Mouse (Mus musculus): Measurements from ENCODE around the gene Fam19a1. TPM values are rescaled to one million over a fixed set of nuclear protein-coding genes. Genes with fewer than 3 reads are reported as not detected.
A peak's percentile ranks its signal among the peaks of the same experiment; 100 is the strongest.

Fam19a1 gene
- total RNA-seq, 2 experiments from 2014 or later: 0.12 to 0.19 TPM

- DNase-seq: peak in 1 of 2 experiments; percentile 0
Observed at GRCm38 (mm10) chr6:96432397-96432796, 319.4 kb downstream of the Fam19a1 start.

GRCm38 (mm10) chr6:96433896-96434295, 320.9 kb downstream of the Fam19a1 start:
- DNase-seq: no peak
- intact Hi-C loops (cut with DNase I): no loop called here

More at GRCm38 (mm10) chr6:96432397-96432796, 319.4 kb downstream of the Fam19a1 start:
- intact Hi-C loops (cut with DNase I): no loop called here

GRCm38 (mm10) chr6:96435545-96435944, 322.6 kb downstream of the Fam19a1 start:
- DNase-seq: no peak
- intact Hi-C loops (cut with DNase I): no loop called here

GRCm38 (mm10) chr6:96437814-96438213, 324.9 kb downstream of the Fam19a1 start:
- DNase-seq: no peak
- intact Hi-C loops (cut with DNase I): no loop called here

- intact Hi-C loops (cut with DNase I): no loop called here
- DNase-seq: no peak
Observed at GRCm38 (mm10) chr6:96439419-96439818, 326.5 kb downstream of the Fam19a1 start.

GRCm38 (mm10) chr6:96441971-96442370, 329.0 kb downstream of the Fam19a1 start:
- intact Hi-C loops (cut with DNase I): no loop called here
- DNase-seq: no peak

GRCm38 (mm10) chr6:96447466-96447865, 334.5 kb downstream of the Fam19a1 start:
- no peak for DNase-seq
- intact Hi-C loops (cut with DNase I): no loop called here

GRCm38 (mm10) chr6:96456266-96456665, 343.3 kb downstream of the Fam19a1 start:
- no peak for DNase-seq
- intact Hi-C loops (cut with DNase I): no loop called here

DNA sequence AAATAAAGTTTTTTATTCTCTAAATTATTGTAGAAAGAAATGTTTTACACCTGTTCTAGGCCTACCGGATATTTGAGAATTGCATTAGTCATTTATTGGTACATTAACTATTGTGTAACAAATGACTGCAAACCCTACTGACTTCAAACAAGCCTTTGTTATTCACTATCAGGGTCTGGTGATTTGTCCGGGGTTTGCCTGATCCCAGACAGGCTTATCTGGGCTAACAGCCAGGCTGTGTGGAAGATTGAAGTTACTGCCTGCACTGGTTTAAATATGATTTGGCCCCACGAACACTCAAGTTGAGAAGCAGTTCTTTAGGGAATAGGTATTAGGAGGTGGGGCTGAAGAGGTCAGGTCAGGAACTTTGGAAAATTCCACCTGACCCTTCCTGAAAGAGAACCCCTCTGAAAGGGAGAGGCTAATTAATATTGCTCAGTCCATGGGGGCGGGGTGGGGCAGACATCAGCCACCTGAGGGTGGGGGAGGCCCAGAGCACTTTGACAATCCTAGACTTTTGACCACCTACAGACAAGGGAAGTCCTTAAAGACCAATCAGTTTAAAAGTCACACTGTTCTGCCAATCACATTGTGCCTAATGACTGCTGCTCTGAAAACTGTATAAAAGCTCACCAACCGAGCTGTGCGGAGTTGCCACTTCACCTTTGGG, 344.8 kb downstream of the Fam19a1 start:
- intact Hi-C loops (cut with DNase I): no loop called here
- no peak for DNase-seq

- intact Hi-C loops (cut with DNase I): no loop called here
- DNase-seq: no peak
Observed at GRCm38 (mm10) chr6:96459041-96459440, 346.1 kb downstream of the Fam19a1 start.

- no peak for DNase-seq
- intact Hi-C loops (cut with DNase I): no loop called here
Observed at GRCm38 (mm10) chr6:96499464-96499863, 386.5 kb downstream of the Fam19a1 start.

- DNase-seq: no peak
- intact Hi-C loops (cut with DNase I): no loop called here
Observed at GRCm38 (mm10) chr6:96541600-96541999, 428.6 kb downstream of the Fam19a1 start.

- intact Hi-C loops (cut with DNase I): no loop called here
- no peak for DNase-seq
Observed at GRCm38 (mm10) chr6:96544832-96545231, 431.9 kb downstream of the Fam19a1 start.

- intact Hi-C loops (cut with DNase I): no loop called here
- no peak for DNase-seq
Observed at GRCm38 (mm10) chr6:96550431-96550830, 437.5 kb downstream of the Fam19a1 start.

- intact Hi-C loops (cut with DNase I): no loop called here
- no peak for DNase-seq
Observed at GRCm38 (mm10) chr6:96578649-96579048, 465.7 kb downstream of the Fam19a1 start.

DNA sequence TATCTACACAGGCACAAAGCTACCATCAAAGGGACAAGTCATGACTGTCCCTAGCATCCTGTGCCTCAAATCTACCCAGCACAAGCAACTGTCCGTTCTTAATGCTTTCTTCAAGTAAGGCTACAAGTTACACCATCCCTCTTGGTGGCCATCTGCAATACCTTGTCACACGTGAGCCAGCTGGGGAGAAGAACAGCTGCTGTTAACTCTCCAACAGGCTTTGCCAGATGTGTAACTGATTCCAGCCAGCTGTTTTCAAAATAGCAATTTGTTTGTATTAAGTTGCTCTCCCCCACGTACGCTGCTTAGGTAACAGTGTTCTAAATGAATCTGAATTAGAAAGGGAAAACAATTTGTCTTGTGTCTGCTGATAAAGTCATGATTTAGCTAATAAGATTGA, 467.8 kb downstream of the Fam19a1 start:
- DNase-seq: no peak
- intact Hi-C loops (cut with DNase I): no loop called here

DNA sequence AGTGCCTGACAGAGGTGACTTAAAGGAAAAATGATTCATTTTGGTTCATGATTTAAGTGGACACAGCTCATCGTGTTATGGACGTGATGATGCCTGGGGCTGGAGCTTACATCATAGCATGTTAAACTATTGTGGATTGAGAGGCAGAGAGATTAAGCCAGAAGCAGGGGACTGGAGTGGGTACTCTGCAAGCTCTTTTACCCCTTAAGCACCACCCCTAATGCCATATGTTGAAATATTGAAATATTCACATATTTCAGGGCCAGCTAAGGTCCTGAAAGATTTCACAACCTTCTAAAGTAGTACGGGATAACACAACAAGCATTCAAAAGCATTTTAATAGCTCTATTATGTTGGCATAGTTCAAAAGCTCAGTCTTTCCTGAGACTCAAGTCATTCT, 468.2 kb downstream of the Fam19a1 start:
- intact Hi-C loops (cut with DNase I): no loop called here
- no peak for DNase-seq

DNA sequence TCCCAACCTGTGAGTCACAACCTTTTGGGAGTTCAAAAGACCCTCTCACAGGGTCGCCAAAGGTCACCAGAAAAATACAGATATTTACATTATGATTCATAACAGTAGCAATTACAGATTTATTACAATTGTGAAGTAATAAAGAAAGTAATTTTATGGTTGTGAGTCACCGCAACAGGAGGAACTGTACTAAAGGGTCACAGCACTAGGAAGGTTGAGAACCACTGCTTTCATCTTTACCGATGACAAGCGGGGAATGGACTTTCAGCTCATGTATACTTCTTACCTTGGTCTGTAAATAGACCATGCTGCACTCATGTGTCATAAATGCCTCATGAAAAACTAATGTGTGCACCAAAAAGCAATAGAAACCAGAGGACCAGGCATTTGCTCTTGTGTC, 474.5 kb downstream of the Fam19a1 start:
- intact Hi-C loops (cut with DNase I): no loop called here
- no peak for DNase-seq

DNA sequence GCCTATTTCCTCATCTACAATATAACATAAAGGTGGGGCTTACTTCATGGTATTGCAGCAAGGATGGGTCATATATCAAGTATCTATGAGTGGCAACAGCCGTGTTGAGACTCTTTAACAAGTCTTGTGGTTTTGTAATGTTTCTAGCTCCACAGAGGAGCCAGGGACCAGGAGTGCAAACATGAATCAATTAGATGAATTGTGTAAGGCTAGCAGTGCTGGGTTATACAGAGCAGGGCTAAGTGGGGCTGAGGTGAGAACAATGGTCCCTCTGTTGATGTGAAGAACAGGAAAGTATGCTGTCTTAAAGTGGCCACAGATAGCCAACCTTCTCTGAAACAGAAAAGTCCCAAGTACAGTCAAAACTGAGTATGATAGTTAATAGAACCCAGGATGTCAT, 480.1 kb downstream of the Fam19a1 start:
- no peak for DNase-seq
- intact Hi-C loops (cut with DNase I): no loop called here

DNA sequence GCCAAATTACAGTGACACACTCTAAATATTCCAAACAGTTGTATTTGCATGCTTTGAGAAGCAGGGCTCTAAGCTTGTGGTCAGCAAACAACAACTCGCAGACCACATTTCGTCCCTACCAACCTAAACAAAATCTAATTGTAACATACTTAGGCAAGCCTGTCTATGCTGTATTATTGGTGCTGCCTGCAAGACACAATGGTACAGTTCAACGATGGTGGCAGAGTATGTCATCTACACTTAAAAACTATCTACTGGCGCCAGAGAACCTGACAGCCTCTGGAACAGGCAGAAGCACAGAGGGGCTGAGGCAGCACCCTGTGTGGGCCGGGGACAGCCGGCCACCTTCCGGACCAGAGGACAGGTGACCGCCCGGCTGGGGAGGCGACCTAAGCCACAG, 482.2 kb downstream of the Fam19a1 start:
- intact Hi-C loops (cut with DNase I): no loop called here
- DNase-seq: no peak

- DNase-seq: no peak
- intact Hi-C loops (cut with DNase I): no loop called here
Observed at GRCm38 (mm10) chr6:96624196-96624595, 511.2 kb downstream of the Fam19a1 start.

- intact Hi-C loops (cut with DNase I): no loop called here
- no peak for DNase-seq
Observed at GRCm38 (mm10) chr6:96631518-96631917, 518.6 kb downstream of the Fam19a1 start.

- DNase-seq: no peak
- intact Hi-C loops (cut with DNase I): no loop called here
Observed at GRCm38 (mm10) chr6:96632243-96632642, 519.3 kb downstream of the Fam19a1 start.
